ENCODE assay signal across 18 mouse cellular contexts in genomic region chr2:153523143-153523542, GRCm38 (mm10). TPM values are rescaled to one million over a fixed set of nuclear protein-coding genes. Genes with fewer than 3 reads are reported as not detected.
DNase-seq lines count a peak whose midpoint lies in the region; ATAC-seq and TF ChIP-seq lines count a peak whose summit lies in the region.
"Had no signal": no experiment of that assay in that cellular context is flagged by ENCODE, and none has a peak within 500 bp of the region (broad histone marks: within the 10 kb centered on the region; RNA-seq: fewer than 3 reads in every experiment).

No protein-coding gene starts in this region.

- H3K27ac ChIP-seq in heart, embryonic 13.5 days (replicated peaks) = peak overlapping the region; percentile 71
- H3K27ac ChIP-seq in ES-Bruce4 (ENCODE audit: insufficient read depth, low read length) = no peak overlapping the region
- H3K27ac ChIP-seq: lung, embryonic 15.5 days; macrophage; stomach, postnatal 0 days had no signal

- no peak for DNase-seq in heart, adult 11 months
- peak; percentile 23 for DNase-seq in kidney, postnatal 14 days
- no peak for DNase-seq in kidney, postnatal 10 days
- DNase-seq in ES-CJ7 (ENCODE audit: low read depth, low spot score) = peak; percentile 45
- DNase-seq in embryo, embryonic 10 days (ENCODE audit: low spot score) = no peak
- DNase-seq: cerebellum, adult 9-10 months; kidney, adult 9 months; right cerebral cortex, postnatal 25 days had no signal

- 0 out of 2 replicates have a peak, but pooled peaks have one; percentile 63 for TF ChIP-seq EP300 in ES-Bruce4 (IDR thresholded peaks at IDR 0.05; ENCODE audit: insufficient read depth, low read depth, low read length)

- WGBS in heart, embryonic 13.5 days = 37% methylated on average over 9 of the region's 9 CpGs

- 0 out of 2 replicates have a peak overlapping the region, but pooled peaks have one; percentile 16 for H3K4me2 ChIP-seq in heart, embryonic 13.5 days
- H3K4me2 ChIP-seq: lung, embryonic 15.5 days had no signal

- peaks cover 76% of the 10 kb centered on the region for H3K4me1 ChIP-seq in heart, embryonic 13.5 days
- peaks cover 20% of the 10 kb centered on the region for H3K4me1 ChIP-seq in ES-Bruce4 (ENCODE audit: control insufficient read depth, insufficient read depth, low read length)

- H3K9me3 ChIP-seq in heart, embryonic 13.5 days = no peaks in the 10 kb centered on the region
- no peaks in the 10 kb centered on the region for H3K9me3 ChIP-seq in ES-Bruce4 (replicated peaks; ENCODE audit: control insufficient read depth, insufficient read depth, low read length, poor library complexity, severe bottlenecking)
- H3K9me3 ChIP-seq: lung, embryonic 15.5 days had no signal

- peak overlapping the region; percentile 61 for H3K9ac ChIP-seq in heart, embryonic 13.5 days
- H3K9ac ChIP-seq in ES-Bruce4 (ENCODE audit: low read depth, poor library complexity, severe bottlenecking) = no peak overlapping the region
- H3K9ac ChIP-seq: lung, embryonic 15.5 days had no signal

- H3K36me3 ChIP-seq in heart, embryonic 13.5 days = no peaks in the 10 kb centered on the region
- no peaks in the 10 kb centered on the region for H3K36me3 ChIP-seq in ES-Bruce4 (ENCODE audit: control insufficient read depth, insufficient read depth, low read length, poor library complexity, severe bottlenecking)
- H3K36me3 ChIP-seq: lung, embryonic 15.5 days had no signal

- TF ChIP-seq CTCF in ES-Bruce4 (IDR thresholded peaks at IDR 0.05; ENCODE audit: low read depth, low read length) = no peak

- no peaks in the 10 kb centered on the region for H3K27me3 ChIP-seq in heart, embryonic 13.5 days (replicated peaks)
- 0 out of 2 replicates have a peak, but pooled peaks cover 3% of the 10 kb centered on the region for H3K27me3 ChIP-seq in ES-Bruce4 (ENCODE audit: control insufficient read depth, insufficient read depth, low read length, poor library complexity, severe bottlenecking)

- ATAC-seq in heart, embryonic 13.5 days (ENCODE audit: extremely low read depth, insufficient number of reproducible peaks, low FRiP score, low TSS enrichment) = no peak
- ATAC-seq: midbrain, embryonic 16.5 days had no signal

- TF ChIP-seq POLR2A in ES-Bruce4 (IDR thresholded peaks at IDR 0.05; ENCODE audit: insufficient read depth, low read length) = no peak

- no peak overlapping the region for H3K4me3 ChIP-seq in heart, embryonic 13.5 days
- no peak overlapping the region for H3K4me3 ChIP-seq in ES-Bruce4 (ENCODE audit: low read depth, low read length)
- H3K4me3 ChIP-seq: lung, embryonic 15.5 days had no signal

RNA-seq across cellular contexts. Expression of gene Nol4l, which starts 6.6 kb away (rescaled TPM):
- polyA plus RNA-seq in heart, embryonic 13.5 days (2015; fragmentation: Nextera tagmentation; extraction: Ambion mirVana) = 10.5 and 11.0 TPM in 2 replicates
- 11.0 and 11.5 TPM in 2 replicates for polyA plus RNA-seq in ES-Bruce4 (2011; ENCODE audit: insufficient read depth, insufficient read length, low read depth, missing spikeins)

RNA-seq across cellular contexts. Expression of gene 4930404H24Rik, which starts 30.6 kb away (rescaled TPM):
- not detected in 2 replicates for polyA plus RNA-seq in heart, embryonic 13.5 days (2015; fragmentation: Nextera tagmentation; extraction: Ambion mirVana)
- polyA plus RNA-seq in ES-Bruce4 (2011; ENCODE audit: insufficient read depth, insufficient read length, low read depth, missing spikeins) = not detected in 2 replicates
- polyA plus RNA-seq: cortical plate, adult 2 months; embryonic facial prominence, embryonic 14.5 days; large intestine, adult 2 months; limb, embryonic 14.5 days; lung, embryonic 15.5 days; macrophage; midbrain, embryonic 16.5 days; stomach, postnatal 0 days had no signal

Comparison
In these comparisons a context has a peak if more than half of its experiments do, and no peak if none do; other contexts are left out.
1. DNase-seq: peak in kidney, postnatal 14 days (single experiment) and ES-CJ7 (single experiment); none in heart, adult 11 months (single experiment), kidney, postnatal 10 days (single experiment) and embryo, embryonic 10 days (single experiment).